Mouse (Mus musculus) macrophage (primary cell): ENCODE data around the gene Brd2. TPM values are rescaled to one million over a fixed set of nuclear protein-coding genes. Genes with fewer than 3 reads are reported as not detected.

Source experiments
- polyA plus RNA-seq: library from polyadenylated mRNA; stranded (reverse); fragments of 250-400 nt; gene quantifications from 3 replicates; pipeline ENCODE4 v1.2.4, GENCODE M21; 2018; ENCODE audit warnings: inconsistent platforms

Brd2 gene
- polyA plus RNA-seq, 1 experiment from 2014 or later, result 435 TPM

Other genes with a start within 250 kb of the Brd2 start
- not detected in 3 replicates for gene Gm7029, start 248.8 kb downstream of the Brd2 start, polyA plus RNA-seq
- 1.3 to 6.1 TPM (median 2.3 TPM) in 3 replicates for gene Kifc1, start 232.0 kb downstream of the Brd2 start, polyA plus RNA-seq
- 1.8 TPM in 1 of 3 replicates, not detected in the others for gene Platr17, start 217.5 kb downstream of the Brd2 start, polyA plus RNA-seq
- 32.1 to 95.9 TPM (median 50.6 TPM) in 3 replicates for gene Daxx, start 213.2 kb downstream of the Brd2 start, polyA plus RNA-seq
- 235 to 575 TPM (median 237 TPM) in 3 replicates for gene Tapbp, start 206.7 kb downstream of the Brd2 start, polyA plus RNA-seq
- gene Zbtb22, start 206.7 kb downstream of the Brd2 start, polyA plus RNA-seq, result 18.2 to 24.0 TPM (median 21.3 TPM) in 3 replicates
- gene Rgl2, start 193.1 kb downstream of the Brd2 start, polyA plus RNA-seq, result 36.9 to 101 TPM (median 53.4 TPM) in 3 replicates
- gene Pfdn6, start 182.3 kb downstream of the Brd2 start, polyA plus RNA-seq, result 39.8 to 92.0 TPM (median 50.8 TPM) in 3 replicates
- gene Wdr46, start 182.0 kb downstream of the Brd2 start, polyA plus RNA-seq, result 10.9 to 27.3 TPM (median 11.8 TPM) in 3 replicates
- 4.0 to 11.7 TPM (median 6.8 TPM) in 3 replicates for gene B3galt4, start 171.1 kb downstream of the Brd2 start, polyA plus RNA-seq
- 30.3 to 39.3 TPM (median 30.5 TPM) in 3 replicates for gene Vps52, start 166.8 kb downstream of the Brd2 start, polyA plus RNA-seq
- 829 to 1,952 TPM (median 1,389 TPM) in 3 replicates for gene Rps18, start 166.6 kb downstream of the Brd2 start, polyA plus RNA-seq
- 2,418 to 4,239 TPM (median 2,994 TPM) in 3 replicates for gene H2-K1, start 122.3 kb downstream of the Brd2 start, polyA plus RNA-seq
- 12.0 to 17.2 TPM (median 17.1 TPM) in 3 replicates for gene Ring1, start 98.0 kb downstream of the Brd2 start, polyA plus RNA-seq
- gene H2-Ke6, start 94.6 kb downstream of the Brd2 start, polyA plus RNA-seq, result 28.2 to 38.3 TPM (median 35.6 TPM) in 3 replicates
- gene Slc39a7, start 91.0 kb downstream of the Brd2 start, polyA plus RNA-seq, result 67.7 to 120 TPM (median 117 TPM) in 3 replicates
- gene Rxrb, start 90.8 kb downstream of the Brd2 start, polyA plus RNA-seq, result 15.5 to 33.4 TPM (median 20.0 TPM) in 3 replicates
- 0.79 to 1.6 TPM (median 1.2 TPM) in 3 replicates for gene Col11a2, start 83.2 kb downstream of the Brd2 start, polyA plus RNA-seq
- gene H2-Oa, start 30.3 kb downstream of the Brd2 start, polyA plus RNA-seq, result 0.25 to 1.4 TPM (median 0.62 TPM) in 3 replicates
- gene H2-DMa, start 3.1 kb downstream of the Brd2 start, polyA plus RNA-seq, result 19.1 to 57.0 TPM (median 47.3 TPM) in 3 replicates
- gene H2-DMb2, start 20.7 kb upstream of the Brd2 start, polyA plus RNA-seq, result 1.2 to 2.2 TPM (median 1.8 TPM) in 3 replicates
- gene H2-DMb1, start 30.4 kb upstream of the Brd2 start, polyA plus RNA-seq, result 26.4 to 54.6 TPM (median 34.2 TPM) in 3 replicates
- 42.0 to 121 TPM (median 79.2 TPM) in 3 replicates for gene Tap1, start 64.9 kb upstream of the Brd2 start, polyA plus RNA-seq
- 38.9 to 88.0 TPM (median 49.9 TPM) in 3 replicates for gene Psmb9, start 65.1 kb upstream of the Brd2 start, polyA plus RNA-seq
- gene Psmb8, start 75.1 kb upstream of the Brd2 start, polyA plus RNA-seq, result 147 to 329 TPM (median 288 TPM) in 3 replicates
- 26.1 to 58.7 TPM (median 37.6 TPM) in 3 replicates for gene Tap2, start 80.9 kb upstream of the Brd2 start, polyA plus RNA-seq
- gene H2-Ob, start 116.3 kb upstream of the Brd2 start, polyA plus RNA-seq, result 0.15 to 0.41 TPM (median 0.33 TPM) in 3 replicates
- 88.0 to 180 TPM (median 145 TPM) in 3 replicates for gene H2-Ab1, start 135.1 kb upstream of the Brd2 start, polyA plus RNA-seq
- gene H2-Aa, start 165.2 kb upstream of the Brd2 start, polyA plus RNA-seq, result 116 to 315 TPM (median 141 TPM) in 3 replicates
- 73.4 to 224 TPM (median 73.4 TPM) in 3 replicates for gene H2-Eb1, start 183.2 kb upstream of the Brd2 start, polyA plus RNA-seq
- gene H2-Eb2, start 203.0 kb upstream of the Brd2 start, polyA plus RNA-seq, result 0.08 to 0.53 TPM (median 0.17 TPM) in 3 replicates
- gene Btnl2, start 232.2 kb upstream of the Brd2 start, polyA plus RNA-seq, result 0.12 to 0.34 TPM (median 0.14 TPM) in 3 replicates